Mouse (Mus musculus) kidney, postnatal 0 days (tissue): ENCODE data around the gene Rftn1. TPM values are rescaled to one million over a fixed set of nuclear protein-coding genes. Genes with fewer than 3 reads are reported as not detected.

Experiments used
- ATAC-seq: fragments of 200-750 bp; cut with Nextera tagmentation; replicated peaks from 2 replicates; pipeline ENCODE4 v1.8.0; 2017; ENCODE audit warnings: low read depth, moderate number of reproducible peaks, moderate TSS enrichment, moderate library complexity; ENCODE audit not compliant: low FRiP score
- DNase-seq: peaks from one replicate; pipeline ENCODE4 v3.0.0-alpha.2; 2016; ENCODE audit warnings: low spot score
- H3K27ac ChIP-seq: fragments of 300-500 bp; sonication (generic); 2 replicates; pipeline ENCODE4 v1.5.1; 2014; ENCODE audit warnings: mild to moderate bottlenecking
- H3K27me3 ChIP-seq: fragments of 300-500 bp; sonication (generic); 2 replicates; pipeline ENCODE4 v1.6.1; 2014; ENCODE audit warnings: low read length, mixed read lengths; ENCODE audit not compliant: insufficient read depth
- H3K36me3 ChIP-seq: fragments of 300-500 bp; sonication (generic); 2 replicates; pipeline ENCODE4 v1.6.1; 2014; ENCODE audit warnings: low read length, mixed read lengths; ENCODE audit not compliant: insufficient read depth
- H3K4me1 ChIP-seq: fragments of 300-500 bp; sonication (generic); replicated peaks from 2 replicates; pipeline ENCODE4 v1.6.1; 2014; ENCODE audit warnings: antibody characterized with exemption, low read length, mixed read lengths; ENCODE audit not compliant: insufficient read depth
- H3K4me2 ChIP-seq: fragments of 300-500 bp; sonication (generic); 2 replicates; pipeline ENCODE4 v1.6.1; 2014; ENCODE audit warnings: mild to moderate bottlenecking, low read length, moderate library complexity, mixed read lengths
- H3K4me3 ChIP-seq: fragments of 300-500 bp; sonication (generic); replicated peaks from 2 replicates; pipeline ENCODE4 v1.5.1; 2014; ENCODE audit warnings: low read depth, low read length
- H3K9ac ChIP-seq: fragments of 300-500 bp; sonication (generic); 2 replicates; pipeline ENCODE4 v1.6.1; 2014; ENCODE audit warnings: low read depth, low read length
- H3K9me3 ChIP-seq: fragments of 300-500 bp; sonication (generic); replicated peaks from 2 replicates; pipeline ENCODE4 v1.6.1; 2016; ENCODE audit warnings: low read length, inconsistent platforms, mixed read lengths
- CTCF ChIP-seq: IDR thresholded peaks from 2 replicates; pipeline ENCODE4 v1.5.1; 2016; ENCODE audit warnings: antibody characterized with exemption, low read depth, mild to moderate bottlenecking, moderate library complexity
- WGBS: fragments of 180-500 bp; shearing (Covaris S2); extraction: QIAGEN DNeasy Blood & Tissue Kit; methylation state at CpG from one replicate; pipeline ENCODE4 v1.1.7; 2014; 5-methylcytosine and 5-hydroxymethylcytosine counted together
- polyA plus RNA-seq: library from polyadenylated mRNA; unstranded; fragments of >200 nt; fragmentation: Nextera tagmentation; extraction: Ambion mirVana; gene quantifications from 2 replicates; pipeline ENCODE4 v1.2.1, GENCODE M21; 2015

The Rftn1 gene
- polyA plus RNA-seq, 1 experiment from 2014 or later, result 11.8 TPM

- Histone ChIP-seq H3K27me3 (no peaks in the 10 kb centered on the region), H3K36me3 (no peaks in the 10 kb centered on the region), H3K27ac (no peak overlapping the region), H3K4me1 (no peaks in the 10 kb centered on the region), H3K4me3 (no peak overlapping the region), H3K9ac (no peak overlapping the region), H3K9me3 (no peaks in the 10 kb centered on the region), H3K4me2 (no peak overlapping the region)
- DNase-seq (no peak), ATAC-seq (no peak)
- no peak for TF ChIP-seq CTCF
Measured at GRCm38 (mm10) chr17:49971057-49971456, 219.4 kb downstream of the Rftn1 start.

- no peak for ATAC-seq
- Histone ChIP-seq H3K27me3 (no peaks in the 10 kb centered on the region), H3K27ac (no peak overlapping the region), H3K4me2 (no peak overlapping the region), H3K4me3 (no peak overlapping the region), H3K9me3 (no peaks in the 10 kb centered on the region), H3K4me1 (no peaks in the 10 kb centered on the region), H3K9ac (no peak overlapping the region), H3K36me3 (no peaks in the 10 kb centered on the region)
- TF ChIP-seq CTCF, result peak; percentile 76
- DNase-seq, result peak; percentile 87
- WGBS, result 59% methylated on average over 9 of the region's 9 CpGs
Measured at GRCm38 (mm10) chr17:49968467-49969207, 221.8 kb downstream of the Rftn1 start.

- Histone ChIP-seq H3K9ac (no peak overlapping the region), H3K36me3 (no peaks in the 10 kb centered on the region), H3K4me3 (no peak overlapping the region), H3K4me1 (no peaks in the 10 kb centered on the region), H3K4me2 (no peak overlapping the region), H3K9me3 (no peaks in the 10 kb centered on the region), H3K27me3 (no peaks in the 10 kb centered on the region), H3K27ac (no peak overlapping the region)
- TF ChIP-seq CTCF, result no peak
- ATAC-seq (no peak), DNase-seq (no peak)
- 87% methylated on average over 17 of the region's 17 CpGs for WGBS
Measured at GRCm38 (mm10) chr17:49965846-49966762, 224.4 kb downstream of the Rftn1 start.

- H3K36me3 ChIP-seq, result no peaks in the 10 kb centered on the region
- DNase-seq (no peak), ATAC-seq (no peak)
- WGBS, result 81% methylated on average over 7 of the region's 7 CpGs
- H3K27ac ChIP-seq, result no peak overlapping the region
- no peaks in the 10 kb centered on the region for H3K9me3 ChIP-seq
- no peak overlapping the region for H3K9ac ChIP-seq
- no peaks in the 10 kb centered on the region for H3K27me3 ChIP-seq
- no peaks in the 10 kb centered on the region for H3K4me1 ChIP-seq
- peak; percentile 29; the same call in 1 of the 2 replicates for TF ChIP-seq CTCF
- no peak overlapping the region for H3K4me2 ChIP-seq
- no peak overlapping the region for H3K4me3 ChIP-seq
Measured at GRCm38 (mm10) chr17:49965035-49965434, 225.4 kb downstream of the Rftn1 start.

DNA sequence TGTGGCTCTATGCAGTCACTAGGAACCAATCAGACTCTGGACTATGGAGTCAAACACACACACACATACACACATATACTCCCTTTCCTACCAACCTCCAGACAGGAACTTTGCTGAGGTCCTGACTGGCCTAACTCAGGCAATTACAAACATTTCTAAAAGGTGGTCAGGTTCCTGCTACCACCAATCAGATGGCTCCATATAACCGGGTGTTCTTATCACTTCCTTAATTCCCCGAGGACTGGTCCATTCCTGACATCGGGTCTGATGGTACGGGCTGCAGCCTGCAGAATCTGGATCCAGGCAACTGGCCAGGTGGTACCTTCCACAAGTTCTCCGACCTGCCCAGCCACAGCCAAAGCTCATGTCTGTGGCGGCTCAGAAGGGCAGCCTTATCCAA lies 226.0 kb downstream of the Rftn1 start:
- H3K4me2 ChIP-seq, result no peak overlapping the region
- ATAC-seq, result no peak
- no peak for DNase-seq

DNA sequence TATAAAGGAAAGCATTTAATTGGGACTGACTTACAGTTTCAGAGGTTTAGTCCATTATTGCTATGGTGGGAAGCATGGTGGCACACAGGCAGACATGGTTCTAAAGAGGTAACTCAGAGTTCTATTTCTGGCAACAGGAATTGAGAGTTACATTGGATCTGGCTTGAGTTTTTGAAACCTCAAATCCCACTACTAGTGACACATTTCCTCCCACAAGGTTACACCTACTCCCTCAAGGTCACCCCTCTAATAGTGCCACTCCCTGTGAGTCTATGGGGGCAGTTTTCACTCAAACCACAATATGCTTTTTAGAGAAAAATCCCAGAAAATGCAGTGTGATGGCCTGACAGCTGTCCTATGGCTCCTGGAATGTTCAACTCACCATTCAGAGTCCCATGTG lies 231.5 kb downstream of the Rftn1 start:
- no peaks in the 10 kb centered on the region for H3K36me3 ChIP-seq
- no peak overlapping the region for H3K4me3 ChIP-seq
- 0 out of 2 replicates have a peak, but pooled peaks cover 2% of the 10 kb centered on the region for H3K4me1 ChIP-seq
- no peak for ATAC-seq
- no peak overlapping the region for H3K9ac ChIP-seq
- H3K9me3 ChIP-seq, result no peaks in the 10 kb centered on the region
- no peak overlapping the region for H3K4me2 ChIP-seq
- no peak overlapping the region for H3K27ac ChIP-seq
- no peaks in the 10 kb centered on the region for H3K27me3 ChIP-seq
- DNase-seq, result no peak
- no peak for TF ChIP-seq CTCF

More for the DNA sequence above, 226.0 kb downstream of the Rftn1 start:
- no peak for TF ChIP-seq CTCF
- WGBS, result 89% methylated on average over 6 of the region's 6 CpGs
- Histone ChIP-seq H3K27ac (no peak overlapping the region), H3K27me3 (no peaks in the 10 kb centered on the region), H3K4me1 (no peaks in the 10 kb centered on the region), H3K4me3 (no peak overlapping the region), H3K36me3 (no peaks in the 10 kb centered on the region), H3K9ac (no peak overlapping the region), H3K9me3 (no peaks in the 10 kb centered on the region)
